Mouse (Mus musculus) CH12.LX (cell line): Measurements from ENCODE around the gene Gstt1.

Experiments used
- CHD2 ChIP-seq: IDR thresholded peaks from 2 replicates; pipeline ENCODE4 v1.6.1; 2011; ENCODE audit warnings: low read length, improper control_type of control experiment
- CTCF ChIP-seq, 2 experiments: IDR thresholded peaks in 1 of 2; conservative IDR thresholded peaks in 1 of 2; 2 replicates each; pipeline ENCODE4 v1.5.1; 2011 to 2012; ENCODE audit warnings: low read depth in 2 of 2, low read length in 2 of 2, improper control_type of control experiment in 1 of 2, inconsistent platforms in 1 of 2, mild to moderate bottlenecking in 1 of 2, moderate library complexity in 1 of 2
- EP300 ChIP-seq: IDR thresholded peaks from 2 replicates; pipeline ENCODE4 v1.6.1; 2011; ENCODE audit warnings: low read length, improper control_type of control experiment
- HCFC1 ChIP-seq: IDR thresholded peaks from 2 replicates; pipeline ENCODE4 v1.6.1; 2012; ENCODE audit warnings: low read depth, mild to moderate bottlenecking, inconsistent platforms, low read length, improper control_type of control experiment
- JUND ChIP-seq: conservative IDR thresholded peaks from 2 replicates; pipeline ENCODE4 v1.6.1; 2011; ENCODE audit warnings: low read depth, low read length, improper control_type of control experiment
- MAX ChIP-seq: IDR thresholded peaks from 2 replicates; pipeline ENCODE4 v1.6.1; 2011; ENCODE audit warnings: low read length, improper control_type of control experiment
- MXI1 ChIP-seq: IDR thresholded peaks from 2 replicates; pipeline ENCODE4 v1.6.1; 2011; ENCODE audit warnings: mild to moderate bottlenecking, low read depth, low read length, improper control_type of control experiment
- POLR2A ChIP-seq: IDR thresholded peaks from 2 replicates; pipeline ENCODE4 v1.6.1; 2011; ENCODE audit warnings: low read depth, mild to moderate bottlenecking, improper control_type of control experiment, low read length
- POLR2AphosphoS2 ChIP-seq: IDR thresholded peaks from 2 replicates; pipeline ENCODE4 v1.6.1; 2011; ENCODE audit warnings: low read depth, low read length, improper control_type of control experiment
- SIN3A ChIP-seq: IDR thresholded peaks from 2 replicates; pipeline ENCODE4 v1.6.1; 2012; ENCODE audit warnings: low read length, improper control_type of control experiment, inconsistent platforms
- TBP ChIP-seq: conservative IDR thresholded peaks from 2 replicates; pipeline ENCODE4 v1.6.1; 2011; ENCODE audit warnings: low read depth, low read length, improper control_type of control experiment
- USF1 ChIP-seq: IDR thresholded peaks from 2 replicates; pipeline ENCODE4 v1.6.1; 2014; ENCODE audit warnings: low read depth, mild to moderate bottlenecking, inconsistent platforms, low read length, improper control_type of control experiment
- USF2 ChIP-seq: conservative IDR thresholded peaks from 2 replicates; pipeline ENCODE4 v1.6.1; 2011; ENCODE audit warnings: low read depth, low read length, improper control_type of control experiment
- ZC3H11A ChIP-seq: IDR thresholded peaks from 2 replicates; pipeline ENCODE4 v1.6.1; 2012; ENCODE audit warnings: low read depth, mild to moderate bottlenecking, inconsistent platforms, low read length, improper control_type of control experiment

- TF ChIP-seq CTCF (conservative IDR thresholded peaks at IDR 0.05 in 1 of 2, IDR thresholded peaks at IDR 0.05 in 1 of 2; ENCODE audit: low read depth in 2 of 2, low read length in 2 of 2) (no peak), HCFC1 (no peak), MAX (no peak), POLR2A (no peak), SIN3A (no peak), POLR2AphosphoS2 (no peak), CHD2 (no peak), EP300 (no peak), USF1 (no peak), USF2 (no peak), MXI1 (no peak), JUND (no peak), TBP (no peak), ZC3H11A (no peak)
These were observed 5.8 kb upstream of the Gstt1 start for GRCm38 (mm10) chr10:75804217-75804616.
